Mouse (Mus musculus) lung, postnatal 0 days (tissue): ENCODE measurements around the gene Adh1.

Experiments used
- CTCF ChIP-seq: IDR thresholded peaks from 2 replicates; pipeline ENCODE4 v1.5.1; 2016; ENCODE audit warnings: antibody characterized with exemption, mild to moderate bottlenecking
- EP300 ChIP-seq: IDR thresholded peaks from 2 replicates; pipeline ENCODE4 v1.6.1; 2016; ENCODE audit warnings: antibody characterized with exemption, mild to moderate bottlenecking, control low read depth

DNA sequence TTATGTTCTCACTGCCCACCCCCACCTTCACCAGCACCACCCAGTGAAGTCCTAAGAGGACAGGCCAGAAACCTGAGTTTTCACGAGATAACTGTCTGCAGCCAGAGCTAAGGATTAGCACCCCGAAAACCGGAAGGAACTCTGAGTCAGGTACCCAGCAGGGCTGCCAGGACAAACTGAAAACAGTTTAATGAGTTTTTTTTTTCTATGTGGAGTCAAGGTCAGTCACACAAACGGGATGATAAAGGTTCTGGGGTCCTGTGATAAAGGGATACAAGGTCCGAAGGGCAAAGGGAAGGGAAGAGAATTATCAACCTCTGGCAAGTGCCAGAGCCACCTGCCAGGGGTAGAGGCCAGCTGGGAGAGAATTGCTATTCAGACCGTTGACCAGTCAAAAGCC, 19.4 kb upstream of the Adh1 start:
- no peak for TF ChIP-seq CTCF
- no peak for TF ChIP-seq EP300
